Mouse (Mus musculus) stomach, embryonic 14.5 days (tissue): ENCODE data around the gene Ube2l3. TPM values are rescaled to one million over a fixed set of nuclear protein-coding genes. Genes with fewer than 3 reads are reported as not detected.
A peak's percentile ranks its signal among the peaks of the same experiment; 100 is the strongest.

ENCODE experiments used
- ATAC-seq: fragments of 200-750 bp; cut with Nextera tagmentation; 2 replicates; pipeline ENCODE4 v1.8.0; 2017; ENCODE audit warnings: low read depth, moderate TSS enrichment; ENCODE audit not compliant: insufficient number of reproducible peaks, insufficient read depth, low FRiP score
- H3K27ac ChIP-seq: fragments of 300-500 bp; sonication (generic); 2 replicates; pipeline ENCODE4 v1.5.1; 2014; ENCODE audit warnings: mild to moderate bottlenecking, low read length, moderate library complexity, mixed read lengths
- H3K27me3 ChIP-seq: fragments of 300-500 bp; sonication (generic); 2 replicates; pipeline ENCODE4 v1.6.1; 2014; ENCODE audit warnings: low read length, control low read depth, mixed read lengths; ENCODE audit not compliant: control insufficient read depth, insufficient read depth
- H3K36me3 ChIP-seq: fragments of 300-500 bp; sonication (generic); 2 replicates; pipeline ENCODE4 v1.6.1; 2014; ENCODE audit warnings: mild to moderate bottlenecking, control low read depth, low read length, moderate library complexity, mixed read lengths; ENCODE audit not compliant: control insufficient read depth, insufficient read depth
- H3K4me1 ChIP-seq: fragments of 300-500 bp; sonication (generic); 2 replicates; pipeline ENCODE4 v1.6.1; 2014; ENCODE audit warnings: low read length, control low read depth, mixed read lengths; ENCODE audit not compliant: control insufficient read depth, insufficient read depth
- H3K4me2 ChIP-seq: fragments of 300-500 bp; sonication (generic); replicated peaks from 2 replicates; pipeline ENCODE4 v1.6.1; 2014; ENCODE audit warnings: low read depth, low read length, control low read depth
- H3K4me3 ChIP-seq: fragments of 300-500 bp; sonication (generic); 2 replicates; pipeline ENCODE4 v1.5.1; 2014; ENCODE audit warnings: low read depth, low read length, control low read depth
- H3K9ac ChIP-seq: fragments of 300-500 bp; sonication (generic); replicated peaks from 2 replicates; pipeline ENCODE4 v1.6.1; 2014; ENCODE audit warnings: low read depth, mild to moderate bottlenecking, control low read depth, low read length, moderate library complexity, mixed read lengths
- H3K9me3 ChIP-seq: fragments of 300-500 bp; sonication (generic); 2 replicates; pipeline ENCODE4 v1.6.1; 2016; ENCODE audit warnings: low read depth, low read length, control low read depth; ENCODE audit not compliant: control insufficient read depth
- WGBS: fragments of 180-500 bp; shearing (Covaris S2); extraction: QIAGEN DNeasy Blood & Tissue Kit; methylation state at CpG from one replicate; pipeline ENCODE4 v1.1.7; 2014; 5-methylcytosine and 5-hydroxymethylcytosine counted together
- polyA plus RNA-seq: library from polyadenylated mRNA; unstranded; fragments of >200 nt; fragmentation: Nextera tagmentation; extraction: Ambion mirVana; gene quantifications from 2 replicates; pipeline ENCODE4 v1.2.1, GENCODE M21; 2014

The Ube2l3 gene
- polyA plus RNA-seq, 1 experiment from 2014 or later = 325 TPM

GRCm38 (mm10) chr16:17131191-17132088 lies 71.0 kb downstream of the Ube2l3 start:
- Histone ChIP-seq H3K9ac (peak overlapping the region; percentile 51; the same call in 1 of the 2 replicates), H3K4me2 (peak overlapping the region; percentile 98), H3K36me3 (no peaks in the 10 kb centered on the region), H3K4me1 (0 out of 2 replicates have a peak, but pooled peaks cover 3% of the 10 kb centered on the region), H3K4me3 (peak overlapping the region; percentile 67), H3K27me3 (no peaks in the 10 kb centered on the region), H3K9me3 (no peaks in the 10 kb centered on the region), H3K27ac (no peak overlapping the region; the same call in 1 of the 2 replicates)
- no peak; the same call in 1 of the 2 replicates for ATAC-seq
- WGBS = 3% methylated on average over 43 of the region's 43 CpGs

- Histone ChIP-seq H3K27me3 (no peaks in the 10 kb centered on the region), H3K4me1 (peaks cover 16% of the 10 kb centered on the region; the same call in 1 of the 2 replicates), H3K9ac (no peak overlapping the region), H3K9me3 (no peaks in the 10 kb centered on the region), H3K4me2 (no peak overlapping the region), H3K27ac (no peak overlapping the region), H3K4me3 (no peak overlapping the region), H3K36me3 (peaks cover 2% of the 10 kb centered on the region; the same call in 1 of the 2 replicates)
- WGBS = 93% methylated on average over 1 of the region's 1 CpGs
- no peak for ATAC-seq
Observed at GRCm38 (mm10) chr16:17127292-17127691, 75.2 kb downstream of the Ube2l3 start.

- Histone ChIP-seq H3K9ac (peak within 1 kb of the TSS; percentile 57), H3K4me1 (peaks cover 13% of the 10 kb centered on the region; the same call in 1 of the 2 replicates), H3K9me3 (no peaks in the 10 kb centered on the region), H3K4me3 (peak within 1 kb of the TSS; percentile 57), H3K36me3 (peaks cover 3% of the 10 kb centered on the region; the same call in 1 of the 2 replicates), H3K4me2 (peak within 1 kb of the TSS; percentile 63), H3K27me3 (no peaks in the 10 kb centered on the region), H3K27ac (peak within 1 kb of the TSS; percentile 34; the same call in 1 of the 2 replicates)
- peak; percentile 95 for ATAC-seq
- WGBS = under 1% methylated on average over 25 of the region's 25 CpGs
Observed at GRCm38 (mm10) chr16:17124871-17125520, 77.5 kb downstream of the Ube2l3 start, which contains the start of gene 2610318N02Rik. Gene 2610318N02Rik (minus strand): TSS chr16:17125167.

- Histone ChIP-seq H3K36me3 (peaks cover 3% of the 10 kb centered on the region), H3K4me2 (peak overlapping the region; percentile 63), H3K9me3 (no peaks in the 10 kb centered on the region), H3K27me3 (no peaks in the 10 kb centered on the region), H3K4me3 (peak overlapping the region; percentile 57), H3K27ac (peak overlapping the region; percentile 34; the same call in 1 of the 2 replicates), H3K9ac (peak overlapping the region; percentile 57), H3K4me1 (peaks cover 13% of the 10 kb centered on the region; the same call in 1 of the 2 replicates)
- WGBS = 3% methylated on average over 22 of the region's 22 CpGs
- ATAC-seq = peak; percentile 29; the same call in 1 of the 2 replicates
Observed at GRCm38 (mm10) chr16:17124119-17124870, 78.2 kb downstream of the Ube2l3 start.

- no peak overlapping the region for H3K9ac ChIP-seq
- H3K27ac ChIP-seq = no peak overlapping the region
- no peaks in the 10 kb centered on the region for H3K9me3 ChIP-seq
- WGBS = 70% methylated on average over 14 of the region's 14 CpGs
- no peaks in the 10 kb centered on the region for H3K27me3 ChIP-seq
- no peak overlapping the region for H3K4me2 ChIP-seq
- ATAC-seq = no peak
- H3K4me1 ChIP-seq = peaks cover 13% of the 10 kb centered on the region; the same call in 1 of the 2 replicates
- H3K36me3 ChIP-seq = peaks cover 3% of the 10 kb centered on the region
- H3K4me3 ChIP-seq = no peak overlapping the region
Observed at GRCm38 (mm10) chr16:17121569-17121968, 80.9 kb downstream of the Ube2l3 start.

GRCm38 (mm10) chr16:17117309-17117799 lies 85.1 kb downstream of the Ube2l3 start:
- Histone ChIP-seq H3K4me2 (no peak overlapping the region), H3K27ac (no peak overlapping the region), H3K4me1 (no peaks in the 10 kb centered on the region), H3K9me3 (no peaks in the 10 kb centered on the region), H3K4me3 (no peak overlapping the region), H3K27me3 (no peaks in the 10 kb centered on the region), H3K9ac (no peak overlapping the region), H3K36me3 (peaks cover 13% of the 10 kb centered on the region)
- 86% methylated on average over 5 of the region's 5 CpGs for WGBS
- no peak for ATAC-seq

GRCm38 (mm10) chr16:17110771-17111743 lies 91.4 kb downstream of the Ube2l3 start, which contains the start of gene Ppil2:
Gene Ppil2 (minus strand): TSS chr16:17111257.
- peaks cover 26% of the 10 kb centered on the region for H3K36me3 ChIP-seq
- peak within 1 kb of the TSS; percentile 60 for H3K4me2 ChIP-seq
- WGBS = 8% methylated on average over 38 of the region's 38 CpGs
- H3K27me3 ChIP-seq = no peaks in the 10 kb centered on the region
- no peaks in the 10 kb centered on the region for H3K9me3 ChIP-seq
- H3K4me3 ChIP-seq = peak within 1 kb of the TSS; percentile 92
- peak within 1 kb of the TSS; percentile 33; the same call in 1 of the 2 replicates for H3K27ac ChIP-seq
- peak within 1 kb of the TSS; percentile 68 for H3K9ac ChIP-seq
- ATAC-seq = peak; percentile 71; the same call in 1 of the 2 replicates
- H3K4me1 ChIP-seq = peaks cover 6% of the 10 kb centered on the region; the same call in 1 of the 2 replicates
